Mouse (Mus musculus): ENCODE measurements at regions not wholly inside any gene's neighbourhood (a gene's known extent, or its start where the extent isn't known, plus 50 kb on each side); places are given as distances from the start of the nearest gene placed in this dataset.

GRCm38 (mm10) chr7:129771876-129772275 is 180.2 kb downstream of the Wdr11 start:
- no peak for DNase-seq (ENCODE audit: low read depth, low spot score)

- no peak for DNase-seq (ENCODE audit: low read depth, low spot score)
These were observed 181.1 kb downstream of the Wdr11 start for GRCm38 (mm10) chr7:129772540-129773331.

- no peak for DNase-seq (ENCODE audit: low read depth, low spot score)
These were observed 182.7 kb downstream of the Wdr11 start for GRCm38 (mm10) chr7:129774261-129774861.

- no peak for DNase-seq (ENCODE audit: low read depth, low spot score)
These were observed 183.5 kb downstream of the Wdr11 start for GRCm38 (mm10) chr7:129775189-129775588.

- no peak for DNase-seq (ENCODE audit: low read depth, low spot score)
These were observed 187.3 kb downstream of the Wdr11 start for GRCm38 (mm10) chr7:129778842-129779421.

GRCm38 (mm10) chr7:129779939-129780338 is 188.3 kb downstream of the Wdr11 start:
- no peak for DNase-seq (ENCODE audit: low read depth, low spot score)

- DNase-seq (ENCODE audit: low read depth, low spot score): no peak
These were observed 190.1 kb downstream of the Wdr11 start for GRCm38 (mm10) chr7:129781756-129782155.

- no peak for DNase-seq (ENCODE audit: low read depth, low spot score)
These were observed 193.3 kb downstream of the Wdr11 start for GRCm38 (mm10) chr7:129784966-129785365.

- no peak for DNase-seq (ENCODE audit: low read depth, low spot score)
These were observed 195.3 kb downstream of the Wdr11 start for GRCm38 (mm10) chr7:129787011-129787410.

- DNase-seq (ENCODE audit: low read depth, low spot score): no peak
These were observed 196.1 kb downstream of the Wdr11 start for GRCm38 (mm10) chr7:129787736-129788135.

- DNase-seq (ENCODE audit: low read depth, low spot score): no peak
These were observed 197.8 kb downstream of the Wdr11 start for GRCm38 (mm10) chr7:129789461-129789860.

- no peak for DNase-seq (ENCODE audit: low read depth, low spot score)
These were observed 199.2 kb downstream of the Wdr11 start for GRCm38 (mm10) chr7:129790590-129791449.

- no peak for DNase-seq (ENCODE audit: low read depth, low spot score)
These were observed 199.8 kb downstream of the Wdr11 start for GRCm38 (mm10) chr7:129791450-129791820.

- no peak for DNase-seq (ENCODE audit: low read depth, low spot score)
These were observed 202.1 kb downstream of the Wdr11 start for GRCm38 (mm10) chr7:129793733-129794132.

- no peak for DNase-seq (ENCODE audit: low read depth, low spot score)
These were observed 202.6 kb downstream of the Wdr11 start for GRCm38 (mm10) chr7:129794276-129794675.

- DNase-seq (ENCODE audit: low read depth, low spot score): no peak
These were observed 206.9 kb downstream of the Wdr11 start for GRCm38 (mm10) chr7:129798525-129798924.

GRCm38 (mm10) chr7:129800461-129800867 is 208.8 kb downstream of the Wdr11 start:
- no peak for DNase-seq (ENCODE audit: low read depth, low spot score)

GRCm38 (mm10) chr7:129801431-129801847 is 209.8 kb downstream of the Wdr11 start:
- no peak for DNase-seq (ENCODE audit: low read depth, low spot score)

- DNase-seq (ENCODE audit: low read depth, low spot score): no peak
These were observed 210.5 kb downstream of the Wdr11 start for GRCm38 (mm10) chr7:129802168-129802567.

- no peak for DNase-seq (ENCODE audit: low read depth, low spot score)
These were observed 213.7 kb downstream of the Wdr11 start for GRCm38 (mm10) chr7:129805340-129805739.

GRCm38 (mm10) chr7:129810141-129810540 is 218.5 kb downstream of the Wdr11 start:
- no peak for DNase-seq (ENCODE audit: low read depth, low spot score)

- no peak for DNase-seq (ENCODE audit: low read depth, low spot score)
These were observed 218.9 kb downstream of the Wdr11 start for GRCm38 (mm10) chr7:129810565-129810964.

Measured in retina, postnatal 7 days (tissue).